Mouse (Mus musculus) testis, adult 2 months (tissue): Measurements from ENCODE around the gene Aftph. TPM values are rescaled to one million over a fixed set of nuclear protein-coding genes. Genes with fewer than 3 reads are reported as not detected.

Experiments used
- H3K27ac ChIP-seq: fragments of 200-500 bp; 2 replicates; pipeline ENCODE4 v1.5.1; 2012; ENCODE audit warnings: low read depth, low read length; ENCODE audit not compliant: control insufficient read depth, insufficient read depth
- H3K27me3 ChIP-seq: fragments of 200-500 bp; 2 replicates; pipeline ENCODE4 v1.6.1; 2012; ENCODE audit warnings: mild to moderate bottlenecking, low read length, moderate library complexity; ENCODE audit not compliant: control insufficient read depth, insufficient read depth
- H3K36me3 ChIP-seq: fragments of 200-500 bp; 2 replicates; pipeline ENCODE4 v1.6.1; 2012; ENCODE audit warnings: mild to moderate bottlenecking, low read length; ENCODE audit not compliant: control insufficient read depth, insufficient read depth
- H3K4me1 ChIP-seq: fragments of 200-500 bp; 2 replicates; pipeline ENCODE4 v1.6.1; 2012; ENCODE audit warnings: low read length; ENCODE audit not compliant: control insufficient read depth, insufficient read depth
- H3K4me3 ChIP-seq: fragments of 200-500 bp; 2 replicates; pipeline ENCODE4 v1.5.1; 2012; ENCODE audit warnings: low read depth, mild to moderate bottlenecking, low read length, moderate library complexity, mixed read lengths; ENCODE audit not compliant: control insufficient read depth
- CTCF ChIP-seq: fragments of 200-500 bp; IDR thresholded peaks from 2 replicates; pipeline ENCODE4 v1.5.1; 2012; ENCODE audit warnings: low read depth, mild to moderate bottlenecking, inconsistent platforms, low read length, moderate library complexity; ENCODE audit not compliant: control insufficient read depth, insufficient read depth, insufficient replicate concordance
- POLR2A ChIP-seq: fragments of 200-500 bp; IDR thresholded peaks from 2 replicates; pipeline ENCODE4 v1.6.1; 2012; ENCODE audit warnings: low read depth, mild to moderate bottlenecking, inconsistent platforms, low read length, moderate library complexity; ENCODE audit not compliant: control insufficient read depth
- polyA plus RNA-seq: library from polyadenylated mRNA; depleted of rRNA; stranded (reverse); fragments of >200 nt; gene quantifications from 2 replicates; pipeline ENCODE4 v1.2.3, GENCODE M21; 2012; rRNA removed

Gene Aftph
- polyA plus RNA-seq, 1 experiment = 55.4 TPM

DNA sequence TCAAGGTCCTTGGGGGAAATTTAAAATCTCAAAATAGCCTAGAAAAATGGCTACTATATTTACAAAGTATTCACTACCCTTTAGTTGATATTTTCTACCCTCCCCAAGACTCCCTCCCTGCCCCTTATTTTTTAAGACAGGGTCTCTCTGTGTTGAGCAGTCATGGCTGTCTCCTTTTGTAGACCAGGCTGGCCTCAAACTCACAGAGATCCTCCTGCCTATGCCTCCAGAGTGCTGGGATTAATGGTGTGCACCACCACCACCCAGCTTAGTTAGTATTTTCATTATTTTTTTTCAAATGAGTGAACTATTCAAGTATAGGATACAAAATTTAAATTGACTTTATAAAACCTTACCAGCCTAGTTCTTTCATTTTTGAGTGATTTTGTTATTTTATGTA lies 104.3 kb downstream of the Aftph start:
- peaks cover 6% of the 10 kb centered on the region for H3K4me1 ChIP-seq
- H3K27ac ChIP-seq = no peak overlapping the region
- H3K4me3 ChIP-seq = no peak overlapping the region
- TF ChIP-seq CTCF (no peak), POLR2A (no peak)
- no peaks in the 10 kb centered on the region for H3K36me3 ChIP-seq
- H3K27me3 ChIP-seq = no peaks in the 10 kb centered on the region

DNA sequence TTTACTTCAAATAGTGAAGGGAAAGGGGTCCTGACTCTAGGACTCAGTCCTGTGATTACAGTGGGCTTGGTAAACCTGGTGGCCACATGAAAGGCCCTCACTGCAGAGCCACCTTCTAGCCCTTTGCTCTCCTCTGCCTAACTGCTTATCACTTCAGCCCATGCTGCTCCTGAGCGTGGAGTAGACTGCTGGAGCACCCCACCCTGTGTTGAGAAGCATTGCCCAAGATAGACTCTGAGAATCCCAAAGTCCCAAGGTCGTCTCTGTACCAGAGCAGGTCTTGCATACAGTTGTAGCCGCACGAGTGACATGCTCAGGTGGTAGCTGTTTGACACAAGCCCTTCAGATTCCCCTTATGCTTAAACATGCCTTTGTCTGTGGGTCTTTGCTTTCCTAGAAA lies 105.3 kb downstream of the Aftph start:
- H3K4me3 ChIP-seq = no peak overlapping the region
- H3K27me3 ChIP-seq = no peaks in the 10 kb centered on the region
- no peak overlapping the region for H3K27ac ChIP-seq
- H3K4me1 ChIP-seq = peaks cover 9% of the 10 kb centered on the region
- H3K36me3 ChIP-seq = no peaks in the 10 kb centered on the region
- TF ChIP-seq CTCF = no peak
- TF ChIP-seq POLR2A = no peak

DNA sequence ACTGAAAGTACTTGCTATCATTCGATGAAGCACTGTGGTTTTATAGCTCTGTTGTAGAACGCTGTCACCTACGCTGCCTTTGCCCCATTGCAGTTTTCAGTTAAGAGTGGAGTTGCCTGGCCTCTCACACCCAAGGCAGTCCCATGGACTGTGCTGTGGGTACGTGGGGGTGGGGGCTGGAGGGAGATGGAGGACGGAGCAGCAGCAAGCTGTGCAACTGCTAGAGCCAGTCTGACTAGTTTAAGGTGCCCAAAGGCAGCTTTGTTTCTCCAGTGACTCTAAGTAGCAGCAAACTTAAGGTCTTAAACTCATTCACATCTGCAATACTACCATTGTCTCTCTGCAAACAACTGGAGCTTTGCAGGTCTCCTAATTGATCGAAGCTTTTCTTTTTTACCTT lies 105.7 kb downstream of the Aftph start:
- Histone ChIP-seq H3K4me1 (peaks cover 8% of the 10 kb centered on the region), H3K4me3 (no peak overlapping the region), H3K27ac (no peak overlapping the region), H3K27me3 (no peaks in the 10 kb centered on the region), H3K36me3 (no peaks in the 10 kb centered on the region)
- TF ChIP-seq POLR2A (no peak), CTCF (no peak)

Other genes starting within 250 kb of the Aftph start
- gene Sertad2, start 198.3 kb downstream of the Aftph start, polyA plus RNA-seq = 148 and 151 TPM in 2 replicates
- gene Lgalsl, start 89.5 kb upstream of the Aftph start, polyA plus RNA-seq = 0.95 and 1.8 TPM in 2 replicates